Mouse (Mus musculus) stomach, postnatal 0 days (tissue): ENCODE measurements around the gene Nelfe.

Source experiments
- CTCF ChIP-seq: IDR thresholded peaks from 2 replicates; pipeline ENCODE4 v1.5.1; 2016; ENCODE audit warnings: antibody characterized with exemption, low read depth, mild to moderate bottlenecking, moderate library complexity
- EP300 ChIP-seq: optimal IDR thresholded peaks from 2 replicates; pipeline ENCODE3; 2016; ENCODE audit warnings: antibody characterized with exemption

DNA sequence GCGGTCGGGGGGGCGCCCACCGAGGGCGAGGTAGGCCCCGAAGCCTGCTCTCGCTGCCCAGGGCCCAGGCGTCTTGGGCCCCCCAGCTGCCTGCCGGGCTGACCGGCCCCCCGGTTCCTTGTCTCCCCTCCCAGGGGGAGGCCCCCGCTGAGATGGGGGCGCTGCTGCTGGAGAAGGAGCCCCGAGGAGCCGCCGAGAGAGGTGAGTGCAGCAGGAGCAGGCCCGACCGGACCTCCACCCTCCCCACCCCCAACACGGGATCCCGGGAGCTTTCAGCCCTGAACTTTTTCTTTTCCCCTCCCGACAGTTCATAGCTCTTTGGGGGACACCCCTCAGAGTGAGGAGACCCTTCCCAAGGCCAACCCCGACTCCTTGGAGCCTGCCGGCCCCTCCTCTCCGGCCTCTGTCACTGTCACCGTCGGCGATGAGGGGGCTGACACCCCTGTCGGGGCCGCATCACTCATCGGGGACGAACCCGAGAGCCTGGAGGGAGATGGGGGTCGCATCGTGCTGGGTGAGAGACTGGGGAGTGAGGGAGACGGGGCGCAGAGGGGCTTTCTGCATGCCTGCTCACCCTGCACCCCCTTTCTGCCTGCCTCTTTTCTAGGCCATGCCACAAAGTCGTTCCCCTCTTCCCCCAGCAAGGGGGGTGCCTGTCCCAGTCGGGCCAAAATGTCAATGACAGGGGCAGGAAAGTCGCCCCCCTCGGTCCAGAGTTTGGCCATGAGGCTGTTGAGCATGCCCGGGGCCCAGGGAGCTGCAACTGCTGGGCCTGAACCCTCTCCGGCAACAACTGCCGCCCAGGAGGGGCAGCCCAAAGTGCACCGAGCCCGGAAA is 49.1 kb downstream of the Nelfe start:
- TF ChIP-seq CTCF (no peak; the same call in 1 of the 2 replicates), EP300 (no peak)
